In the genomic region with DNA sequence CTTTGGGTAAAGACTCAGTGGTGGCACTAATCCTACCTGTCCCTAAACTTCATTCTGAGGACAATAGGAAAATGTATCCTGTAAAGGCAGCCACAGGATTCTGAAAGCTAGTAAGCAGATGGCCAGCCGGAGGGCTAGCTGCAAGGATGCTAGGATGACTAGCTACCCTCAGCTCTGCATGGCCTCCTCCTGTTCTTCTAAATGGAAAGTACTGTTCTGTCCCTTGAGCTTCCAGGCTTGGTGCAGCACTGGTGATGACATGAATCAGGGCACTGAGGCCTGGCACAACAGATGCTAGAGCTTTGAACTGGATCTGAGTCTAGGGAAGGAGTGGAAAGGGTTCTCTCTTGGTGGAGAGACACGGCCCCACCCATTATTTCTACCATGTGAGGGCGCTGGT, we compare ENCODE assay signal across 30 mouse cellular contexts.
A peak's percentile ranks its signal among the peaks of the same experiment; 100 is the strongest.
DNase-seq lines count a peak whose midpoint lies in the region; ATAC-seq and TF ChIP-seq lines count a peak whose summit lies in the region.
"Had no signal": no experiment of that assay in that cellular context is flagged by ENCODE, and none has a peak within 500 bp of the region (broad histone marks: within the 10 kb centered on the region; RNA-seq: fewer than 3 reads in every experiment).

No protein-coding gene starts in this region.

- 86% methylated on average over 3 of the region's 3 CpGs for WGBS in heart, adult 2 months
- WGBS in embryonic facial prominence, embryonic 13.5 days = 81% methylated on average over 3 of the region's 3 CpGs

- no peak for DNase-seq in heart, adult 2 months
- no peak for DNase-seq in heart, adult 18-20 months
- peak; percentile 32 for DNase-seq in cerebellum, adult 11-12 months
- peak; percentile 50 for DNase-seq in cerebellum, adult 9-10 months
- DNase-seq in adrenal gland, postnatal 10 days = no peak
- DNase-seq in gastrocnemius, adult 8-10 months (ENCODE audit: low spot score in 2 of 2) = no peak
- DNase-seq: adrenal gland, postnatal 36 days; forebrain, postnatal 0 days; gastrocnemius, postnatal 25 days; heart, postnatal 10 days; kidney, adult 2 months; kidney, postnatal 4 days; retina, postnatal 1 day; right cerebral cortex, postnatal 14 days; thymus, postnatal 14 days had no signal

- no peak overlapping the region for H3K4me2 ChIP-seq in embryonic facial prominence, embryonic 13.5 days
- H3K4me2 ChIP-seq: embryonic facial prominence, embryonic 15.5 days; forebrain, embryonic 12.5 days; heart, embryonic 13.5 days; intestine, embryonic 15.5 days; liver, embryonic 11.5 days; lung, embryonic 15.5 days; midbrain, embryonic 15.5 days; neural tube, embryonic 15.5 days; stomach, embryonic 15.5 days had no signal

- no peak overlapping the region; the same call in 1 of the 2 replicates for H3K27ac ChIP-seq in heart, adult 2 months
- peak overlapping the region; percentile 48; the same call in 1 of the 2 replicates for H3K27ac ChIP-seq in embryonic facial prominence, embryonic 13.5 days
- H3K27ac ChIP-seq: embryonic facial prominence, embryonic 15.5 days; forebrain, embryonic 12.5 days; heart, embryonic 13.5 days; hindbrain, embryonic 10.5 days; hindbrain, postnatal 0 days; intestine, embryonic 15.5 days; kidney, postnatal 0 days; lung, embryonic 15.5 days; midbrain, embryonic 10.5 days; midbrain, embryonic 15.5 days; neural tube, embryonic 15.5 days; stomach, embryonic 15.5 days had no signal

- H3K79me2 ChIP-seq in heart, adult 2 months (replicated peaks; ENCODE audit: control insufficient read depth, insufficient read depth, low read length) = peaks cover 3% of the 10 kb centered on the region; the same call in 1 of the 2 replicates

- peaks cover 32% of the 10 kb centered on the region for H3K4me1 ChIP-seq in heart, adult 2 months (ENCODE audit: control insufficient read depth, insufficient read depth, low read length)
- peaks cover 37% of the 10 kb centered on the region for H3K4me1 ChIP-seq in embryonic facial prominence, embryonic 13.5 days
- H3K4me1 ChIP-seq: midbrain, embryonic 15.5 days had no signal

- intact Hi-C loops in heart, adult 2 months (cut with DNase I) = no loop called here

- no peak for TF ChIP-seq EP300 in heart, adult 2 months (IDR thresholded peaks at IDR 0.05; ENCODE audit: insufficient read depth, low read depth, low read length)

- TF ChIP-seq POLR2A in heart, adult 2 months (IDR thresholded peaks at IDR 0.05; ENCODE audit: insufficient read depth, low read depth, low read length) = no peak

- ATAC-seq in embryonic facial prominence, embryonic 13.5 days (ENCODE audit: insufficient number of reproducible peaks, insufficient read depth, low FRiP score, low TSS enrichment, low read depth) = no peak
- ATAC-seq: CD4-positive, CD25-positive, alpha-beta regulatory T cell, adult 4 months; forebrain, postnatal 0 days; hindbrain, postnatal 0 days; intestine, embryonic 15.5 days; midbrain, embryonic 15.5 days had no signal

- no peaks in the 10 kb centered on the region for H3K27me3 ChIP-seq in heart, adult 2 months (ENCODE audit: control insufficient read depth, insufficient read depth, low read length)
- no peaks in the 10 kb centered on the region for H3K27me3 ChIP-seq in embryonic facial prominence, embryonic 13.5 days
- H3K27me3 ChIP-seq: embryonic facial prominence, embryonic 15.5 days; forebrain, embryonic 12.5 days; heart, embryonic 13.5 days; intestine, embryonic 15.5 days; lung, embryonic 15.5 days; midbrain, embryonic 15.5 days; neural tube, embryonic 15.5 days; stomach, embryonic 15.5 days had no signal

- no peak overlapping the region for H3K4me3 ChIP-seq in heart, adult 2 months
- no peak overlapping the region for H3K4me3 ChIP-seq in embryonic facial prominence, embryonic 13.5 days
- H3K4me3 ChIP-seq: embryonic facial prominence, embryonic 15.5 days; forebrain, embryonic 12.5 days; heart, embryonic 13.5 days; hindbrain, embryonic 10.5 days; intestine, embryonic 15.5 days; lung, embryonic 15.5 days; midbrain, embryonic 10.5 days; midbrain, embryonic 15.5 days; neural tube, embryonic 15.5 days; stomach, embryonic 15.5 days had no signal

- H3K9me3 ChIP-seq in embryonic facial prominence, embryonic 13.5 days = no peaks in the 10 kb centered on the region
- H3K9me3 ChIP-seq: embryonic facial prominence, embryonic 15.5 days; forebrain, embryonic 12.5 days; heart, embryonic 13.5 days; hindbrain, embryonic 10.5 days; intestine, embryonic 15.5 days; lung, embryonic 15.5 days; midbrain, embryonic 10.5 days; midbrain, embryonic 15.5 days; neural tube, embryonic 15.5 days; stomach, embryonic 15.5 days had no signal

- H3K36me3 ChIP-seq in heart, adult 2 months (ENCODE audit: control insufficient read depth, insufficient read depth, low read length) = peaks cover 25% of the 10 kb centered on the region
- H3K36me3 ChIP-seq in embryonic facial prominence, embryonic 13.5 days = no peaks in the 10 kb centered on the region
- H3K36me3 ChIP-seq: embryonic facial prominence, embryonic 15.5 days; forebrain, embryonic 12.5 days; heart, embryonic 13.5 days; hindbrain, embryonic 10.5 days; intestine, embryonic 15.5 days; lung, embryonic 15.5 days; midbrain, embryonic 10.5 days; midbrain, embryonic 15.5 days; neural tube, embryonic 15.5 days; stomach, embryonic 15.5 days had no signal

- TF ChIP-seq CTCF in heart, adult 2 months (IDR thresholded peaks at IDR 0.05) = 0 out of 2 replicates have a peak, but pooled peaks have one; percentile 4

- H3K9ac ChIP-seq in heart, adult 2 months (ENCODE audit: low read depth, low read length) = no peak overlapping the region
- H3K9ac ChIP-seq in embryonic facial prominence, embryonic 13.5 days = no peak overlapping the region
- H3K9ac ChIP-seq: embryonic facial prominence, embryonic 15.5 days; forebrain, embryonic 12.5 days; forebrain, postnatal 0 days; heart, embryonic 13.5 days; intestine, embryonic 15.5 days; lung, embryonic 15.5 days; midbrain, embryonic 15.5 days; neural tube, embryonic 15.5 days; stomach, embryonic 15.5 days had no signal

Comparison
In these comparisons a context has a peak if more than half of its experiments do, and no peak if none do; other contexts are left out.
1. DNase-seq: peak in cerebellum, adult 11-12 months (single experiment) and cerebellum, adult 9-10 months (single experiment); none in heart, adult 2 months (0 of 2), heart, adult 18-20 months (0 of 2), adrenal gland, postnatal 10 days (single experiment) and gastrocnemius, adult 8-10 months (0 of 2).